Mouse (Mus musculus): ENCODE measurements around the gene Tiprl.

Tiprl gene

DNA sequence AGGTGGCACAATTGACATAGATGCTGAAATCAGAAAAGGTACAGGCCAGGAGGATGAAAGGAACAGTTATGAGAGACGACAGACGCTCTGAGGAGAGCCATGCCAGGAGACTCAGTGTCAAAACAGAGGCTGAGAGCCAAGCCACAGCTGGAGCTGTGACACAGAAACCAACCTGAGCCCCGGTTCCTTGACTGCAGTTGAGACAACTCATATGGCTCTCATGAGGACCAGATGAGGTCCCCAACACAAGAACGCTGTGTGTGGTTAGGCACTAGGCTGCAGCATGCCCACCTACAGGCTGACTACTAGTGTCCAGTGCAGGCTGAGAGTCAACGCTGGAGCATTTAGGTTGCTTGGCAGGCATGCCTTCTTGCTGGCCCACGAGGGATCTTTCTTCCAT is 58.7 kb downstream of the Tiprl start:
- no peak for DNase-seq (ENCODE audit: extremely low spot score, low spot score)

DNA sequence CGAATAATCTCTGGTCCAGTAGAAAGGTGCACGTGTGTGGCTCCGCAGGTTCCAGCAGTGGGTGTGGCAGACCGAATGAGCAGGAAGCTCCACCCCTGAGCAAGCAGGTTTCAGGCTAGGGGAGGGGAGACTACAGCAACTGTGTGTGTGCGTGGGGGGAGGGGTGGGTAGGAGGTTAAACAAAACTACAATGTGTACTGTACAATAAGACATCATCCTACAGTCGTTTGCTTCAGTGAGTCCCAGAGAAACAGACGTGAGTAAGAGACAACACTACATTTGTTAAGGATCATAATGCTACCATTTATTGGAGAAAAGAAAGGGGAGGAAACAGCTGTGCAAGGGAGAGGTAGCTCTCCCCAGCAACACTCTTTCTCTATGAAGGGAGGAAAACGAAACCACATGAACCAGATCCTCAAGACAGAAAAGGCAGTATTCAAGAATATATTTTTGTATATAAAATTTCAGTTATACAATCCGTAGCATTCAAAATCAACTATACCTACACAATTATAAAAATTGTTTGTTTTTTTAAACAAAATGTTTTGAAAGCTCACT is 62.7 kb downstream of the Tiprl start:
- DNase-seq (ENCODE audit: extremely low spot score, low spot score): no peak

DNA sequence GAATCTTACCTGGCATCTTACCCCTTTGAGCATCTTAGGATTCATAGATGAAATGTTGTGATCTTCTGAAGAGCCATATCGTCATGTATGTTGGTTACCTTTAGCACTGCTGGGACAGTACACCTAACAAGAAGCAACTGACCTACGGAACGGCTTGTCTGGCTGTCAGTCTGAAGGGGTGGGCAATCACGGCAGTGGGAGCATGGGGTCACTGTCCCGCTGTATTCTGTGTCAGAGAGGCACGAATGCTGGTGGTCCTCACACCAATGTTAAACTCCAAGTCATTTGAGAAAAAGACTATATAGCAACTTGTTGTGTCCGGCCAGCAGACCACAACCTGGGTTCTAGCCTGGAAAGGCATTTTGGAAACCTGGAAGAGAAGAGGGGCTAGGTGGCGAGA is 65.5 kb downstream of the Tiprl start:
- DNase-seq (ENCODE audit: extremely low spot score, low spot score): no peak

DNA sequence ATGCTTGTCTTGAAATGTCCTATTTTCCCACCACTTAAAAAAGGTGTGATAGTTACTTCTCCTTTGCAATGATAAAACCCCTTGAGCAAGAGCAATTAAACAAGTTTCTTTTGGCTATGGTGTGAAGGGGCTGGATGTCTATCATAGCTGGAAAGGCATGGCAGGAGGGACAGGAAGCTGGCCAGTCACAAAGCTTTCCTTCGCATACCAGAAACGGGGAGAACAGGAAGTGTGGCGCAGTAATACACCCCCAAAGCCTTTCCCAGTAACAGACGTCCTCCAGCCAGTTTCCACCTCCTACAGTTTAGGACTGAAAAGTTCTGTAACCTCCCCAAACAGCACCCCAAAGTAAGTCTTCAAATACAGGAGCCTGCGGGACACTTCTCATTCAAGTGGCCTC is 66.6 kb downstream of the Tiprl start:
- DNase-seq (ENCODE audit: extremely low spot score, low spot score): no peak

DNA sequence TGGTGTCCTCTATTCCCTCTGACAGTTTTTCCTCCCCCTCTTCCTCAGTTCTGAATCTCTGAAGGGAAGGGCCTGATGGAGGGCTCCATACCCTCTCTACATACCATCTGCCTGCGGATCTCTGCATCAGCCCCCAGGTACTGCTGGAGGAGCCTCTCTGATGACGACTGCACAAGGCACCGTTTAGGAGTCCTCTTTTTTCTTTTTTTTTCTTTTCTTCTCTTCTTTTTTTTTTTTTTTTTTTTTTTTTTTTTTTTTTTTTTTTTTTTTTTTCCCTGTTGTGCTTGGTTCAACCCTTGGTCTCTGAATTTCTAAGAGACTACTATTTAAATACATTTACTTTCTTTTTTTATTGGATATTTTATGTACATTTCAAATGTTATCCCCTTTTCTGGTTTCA is 67.3 kb downstream of the Tiprl start:
- DNase-seq (ENCODE audit: extremely low spot score, low spot score): no peak

DNA sequence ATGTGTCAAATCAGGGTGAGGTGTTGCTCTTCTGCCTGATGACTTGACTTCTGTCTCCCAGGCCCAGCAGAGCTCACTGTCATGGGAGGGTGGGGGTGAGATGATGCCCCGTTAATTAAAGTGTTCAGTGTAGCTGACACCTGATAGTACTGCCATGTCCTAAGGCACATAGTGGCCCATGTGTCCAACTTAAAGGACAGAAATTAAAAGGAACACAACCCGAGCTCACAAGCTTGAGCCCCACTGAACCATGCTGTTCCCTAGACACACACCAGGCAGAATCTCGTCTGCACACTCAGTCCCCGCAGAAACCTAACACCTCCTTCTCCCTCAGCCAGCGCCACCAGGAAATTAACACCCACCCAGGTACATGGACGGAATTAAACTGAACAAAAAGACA is 71.9 kb downstream of the Tiprl start:
- DNase-seq (ENCODE audit: extremely low spot score, low spot score): no peak

Measured in neural tube, embryonic 10.5 days (tissue).